Mouse (Mus musculus) stomach, embryonic 14.5 days (tissue): Measurements from ENCODE around the gene Nr6a1. TPM values are rescaled to one million over a fixed set of nuclear protein-coding genes. Genes with fewer than 3 reads are reported as not detected.

ENCODE experiments used
- ATAC-seq: fragments of 200-750 bp; cut with Nextera tagmentation; 2 replicates; pipeline ENCODE4 v1.8.0; 2017; ENCODE audit warnings: low read depth, moderate TSS enrichment; ENCODE audit not compliant: insufficient number of reproducible peaks, insufficient read depth, low FRiP score
- H3K27ac ChIP-seq: fragments of 300-500 bp; sonication (generic); 2 replicates; pipeline ENCODE4 v1.5.1; 2014; ENCODE audit warnings: mild to moderate bottlenecking, low read length, moderate library complexity, mixed read lengths
- H3K27me3 ChIP-seq: fragments of 300-500 bp; sonication (generic); 2 replicates; pipeline ENCODE4 v1.6.1; 2014; ENCODE audit warnings: low read length, control low read depth, mixed read lengths; ENCODE audit not compliant: control insufficient read depth, insufficient read depth
- H3K36me3 ChIP-seq: fragments of 300-500 bp; sonication (generic); 2 replicates; pipeline ENCODE4 v1.6.1; 2014; ENCODE audit warnings: mild to moderate bottlenecking, control low read depth, low read length, moderate library complexity, mixed read lengths; ENCODE audit not compliant: control insufficient read depth, insufficient read depth
- H3K4me1 ChIP-seq: fragments of 300-500 bp; sonication (generic); 2 replicates; pipeline ENCODE4 v1.6.1; 2014; ENCODE audit warnings: low read length, control low read depth, mixed read lengths; ENCODE audit not compliant: control insufficient read depth, insufficient read depth
- H3K4me2 ChIP-seq: fragments of 300-500 bp; sonication (generic); replicated peaks from 2 replicates; pipeline ENCODE4 v1.6.1; 2014; ENCODE audit warnings: low read depth, low read length, control low read depth
- H3K4me3 ChIP-seq: fragments of 300-500 bp; sonication (generic); 2 replicates; pipeline ENCODE4 v1.5.1; 2014; ENCODE audit warnings: low read depth, low read length, control low read depth
- H3K9ac ChIP-seq: fragments of 300-500 bp; sonication (generic); replicated peaks from 2 replicates; pipeline ENCODE4 v1.6.1; 2014; ENCODE audit warnings: low read depth, mild to moderate bottlenecking, control low read depth, low read length, moderate library complexity, mixed read lengths
- H3K9me3 ChIP-seq: fragments of 300-500 bp; sonication (generic); 2 replicates; pipeline ENCODE4 v1.6.1; 2016; ENCODE audit warnings: low read depth, low read length, control low read depth; ENCODE audit not compliant: control insufficient read depth
- WGBS: fragments of 180-500 bp; shearing (Covaris S2); extraction: QIAGEN DNeasy Blood & Tissue Kit; methylation state at CpG from one replicate; pipeline ENCODE4 v1.1.7; 2014; 5-methylcytosine and 5-hydroxymethylcytosine counted together
- polyA plus RNA-seq: library from polyadenylated mRNA; unstranded; fragments of >200 nt; fragmentation: Nextera tagmentation; extraction: Ambion mirVana; gene quantifications from 2 replicates; pipeline ENCODE4 v1.2.1, GENCODE M21; 2014

Gene Nr6a1
- polyA plus RNA-seq, 1 experiment from 2014 or later, result 2.6 TPM

DNA sequence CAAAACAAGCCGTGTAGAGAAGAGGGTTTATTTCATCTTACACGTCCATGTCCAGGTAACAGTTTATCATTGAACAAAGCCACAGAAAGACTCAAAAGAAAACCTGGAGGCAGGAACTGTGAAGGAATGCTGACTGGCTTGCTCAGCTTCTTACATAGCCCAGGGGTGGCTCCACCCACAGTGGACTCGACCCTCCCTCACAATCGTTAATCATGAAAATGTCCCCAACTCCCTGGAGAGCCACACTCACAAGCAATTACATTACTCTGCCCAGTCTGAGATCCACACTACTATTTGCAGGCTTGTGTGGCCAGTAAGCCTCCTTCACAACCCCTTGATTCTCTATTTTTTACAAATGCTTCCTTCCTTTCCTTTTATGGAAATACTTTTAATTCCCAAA, 36.7 kb upstream of the Nr6a1 start:
- no peak overlapping the region for H3K27ac ChIP-seq
- no peak overlapping the region for H3K9ac ChIP-seq
- no peak for ATAC-seq
- H3K27me3 ChIP-seq, result no peaks in the 10 kb centered on the region
- H3K36me3 ChIP-seq, result no peaks in the 10 kb centered on the region
- H3K9me3 ChIP-seq, result no peaks in the 10 kb centered on the region
- no peak overlapping the region for H3K4me3 ChIP-seq
- WGBS, result 6% methylated on average over 4 of the region's 4 CpGs
- 0 out of 2 replicates have a peak, but pooled peaks cover 4% of the 10 kb centered on the region for H3K4me1 ChIP-seq
- H3K4me2 ChIP-seq, result no peak overlapping the region

DNA sequence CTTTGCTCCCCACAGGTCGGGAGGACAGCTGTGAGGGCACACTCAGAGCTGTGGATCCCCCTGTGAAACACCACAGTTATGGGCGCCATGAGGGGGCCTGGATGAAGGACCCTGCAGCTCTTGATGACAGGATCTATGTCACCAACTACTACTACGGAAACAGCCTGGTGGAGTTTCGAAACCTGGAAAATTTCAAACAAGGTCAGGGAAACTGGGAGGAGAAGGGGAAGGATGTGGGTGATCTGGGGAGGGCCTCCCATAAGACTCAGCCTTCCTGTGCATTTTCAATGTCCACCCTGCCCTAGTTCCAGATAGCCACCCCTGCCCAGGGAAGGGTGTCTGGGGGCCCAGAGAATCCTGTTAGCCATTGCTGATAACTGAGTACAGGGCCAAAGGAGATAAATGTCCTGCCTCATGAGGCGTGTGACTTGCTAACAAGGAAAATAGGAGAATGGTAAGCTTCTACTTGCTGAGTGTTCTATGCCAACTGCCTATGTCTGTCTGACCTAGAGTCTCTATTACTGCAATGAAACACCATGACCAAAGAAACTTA, 30.3 kb upstream of the Nr6a1 start:
- 78% methylated on average over 5 of the region's 5 CpGs for WGBS
- Histone ChIP-seq H3K4me2 (no peak overlapping the region), H3K36me3 (no peaks in the 10 kb centered on the region), H3K27ac (no peak overlapping the region), H3K9me3 (no peaks in the 10 kb centered on the region), H3K27me3 (no peaks in the 10 kb centered on the region), H3K9ac (no peak overlapping the region), H3K4me1 (no peaks in the 10 kb centered on the region), H3K4me3 (no peak overlapping the region)
- ATAC-seq, result no peak

DNA sequence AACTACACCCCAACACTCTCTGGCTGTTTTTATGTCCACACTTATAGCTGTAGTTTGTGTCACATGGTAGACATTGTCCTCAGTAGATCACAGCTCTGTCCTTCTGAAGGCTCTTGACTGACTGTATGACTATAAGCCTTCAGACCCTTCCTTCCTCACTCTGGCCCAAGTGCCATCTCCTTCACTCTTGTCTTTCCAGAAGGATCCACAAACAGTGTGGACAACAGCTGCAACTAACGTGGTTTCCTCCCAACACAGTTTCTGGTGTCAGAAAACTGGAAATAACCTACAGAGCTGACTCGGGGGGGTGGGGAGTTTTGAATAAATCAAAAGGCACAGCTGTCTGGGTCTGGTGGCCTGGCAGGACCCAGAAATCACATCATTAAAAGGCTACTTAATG, 28.6 kb upstream of the Nr6a1 start:
- 66% methylated on average over 2 of the region's 2 CpGs for WGBS
- Histone ChIP-seq H3K4me2 (no peak overlapping the region), H3K9ac (no peak overlapping the region), H3K27ac (no peak overlapping the region), H3K4me3 (no peak overlapping the region), H3K36me3 (no peaks in the 10 kb centered on the region), H3K4me1 (no peaks in the 10 kb centered on the region), H3K27me3 (no peaks in the 10 kb centered on the region), H3K9me3 (no peaks in the 10 kb centered on the region)
- no peak for ATAC-seq

DNA sequence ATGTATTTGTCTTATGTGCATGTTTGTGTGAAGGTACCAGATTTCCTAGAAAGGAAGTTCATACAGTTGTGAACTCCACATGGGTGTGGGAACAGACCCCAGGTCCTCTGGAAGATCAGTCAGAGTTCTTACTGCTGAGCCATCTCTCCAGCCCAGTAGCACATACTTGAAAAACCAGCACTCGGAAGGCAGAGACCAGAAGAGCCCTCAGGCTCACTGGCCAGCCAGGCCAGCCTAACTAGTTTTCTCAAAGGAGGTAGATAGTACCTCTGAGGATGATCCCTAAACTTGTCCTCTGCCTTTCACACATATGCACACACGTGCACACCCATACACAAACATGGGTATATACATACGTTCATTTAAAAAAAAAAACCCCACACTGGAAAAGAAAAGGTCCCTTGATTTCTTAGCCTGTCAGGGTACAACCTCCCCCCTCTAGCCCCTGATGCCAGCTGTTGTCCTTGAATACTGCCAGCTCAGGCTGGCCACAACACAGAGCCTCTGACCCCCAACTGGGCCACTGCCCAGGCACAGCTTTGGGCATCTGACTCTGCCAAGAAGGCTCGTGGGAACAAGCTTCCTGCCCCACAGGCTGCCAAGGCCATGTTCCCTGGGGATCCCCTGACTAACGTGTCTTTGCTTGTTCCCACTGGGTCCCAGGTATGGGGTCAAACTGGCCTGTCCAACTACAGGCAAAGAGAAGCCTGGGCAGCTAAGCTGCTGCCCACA, 25.8 kb upstream of the Nr6a1 start:
- Histone ChIP-seq H3K27me3 (no peaks in the 10 kb centered on the region), H3K4me3 (no peak overlapping the region), H3K9ac (no peak overlapping the region), H3K4me1 (no peaks in the 10 kb centered on the region), H3K4me2 (no peak overlapping the region), H3K36me3 (no peaks in the 10 kb centered on the region), H3K9me3 (no peaks in the 10 kb centered on the region), H3K27ac (no peak overlapping the region)
- no peak for ATAC-seq
- WGBS, result 79% methylated on average over 5 of the region's 5 CpGs

DNA sequence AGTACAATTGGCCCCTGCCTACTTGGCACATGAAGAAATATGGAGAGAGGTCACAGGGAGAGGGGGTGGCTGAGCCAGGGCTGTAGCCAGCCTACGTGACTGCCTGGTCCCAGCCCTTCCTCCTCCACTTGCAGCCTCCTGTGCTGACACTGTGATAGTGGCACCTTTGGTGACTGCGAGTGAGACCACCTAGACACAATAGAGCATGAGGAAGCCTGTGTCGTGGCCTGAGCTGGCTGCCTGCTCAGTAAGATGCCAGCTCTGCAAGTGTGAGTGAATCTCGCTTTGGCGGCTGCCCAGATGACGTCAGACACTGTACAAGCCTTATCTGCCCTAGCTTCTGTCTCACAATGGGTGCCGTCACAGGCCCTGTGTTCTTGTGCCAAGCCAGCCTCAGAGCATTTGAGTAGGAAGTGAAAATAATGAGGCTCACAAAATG, 22.8 kb upstream of the Nr6a1 start:
- H3K27me3 ChIP-seq, result no peaks in the 10 kb centered on the region
- H3K4me3 ChIP-seq, result no peak overlapping the region
- H3K9me3 ChIP-seq, result no peaks in the 10 kb centered on the region
- 75% methylated on average over 7 of the region's 7 CpGs for whole genome bisulfite sequencing
- peak; percentile 64 for ATAC-seq
- H3K4me2 ChIP-seq, result no peak overlapping the region
- H3K9ac ChIP-seq, result no peak overlapping the region
- H3K36me3 ChIP-seq, result no peaks in the 10 kb centered on the region
- no peak overlapping the region for H3K27ac ChIP-seq
- no peaks in the 10 kb centered on the region for H3K4me1 ChIP-seq

DNA sequence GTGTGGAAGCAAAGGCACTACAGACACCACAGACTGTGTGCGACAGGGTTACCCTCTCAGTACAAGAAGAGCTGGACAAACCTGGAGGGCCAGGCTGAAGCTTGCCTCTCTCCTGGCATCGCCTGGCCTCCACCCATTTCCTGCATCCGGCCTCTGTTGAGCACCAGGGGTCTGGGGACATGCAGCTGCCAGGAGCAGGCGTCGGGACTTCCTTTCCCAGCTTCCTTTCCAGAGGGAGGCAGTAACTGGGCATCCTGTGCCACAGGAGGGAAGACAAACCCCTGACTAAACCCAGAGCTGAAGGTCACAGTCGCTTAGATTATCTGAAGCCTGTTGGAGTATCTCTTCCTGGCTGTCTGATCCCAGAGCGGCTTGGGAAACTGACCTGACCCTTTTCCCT, 20.1 kb upstream of the Nr6a1 start:
- Histone ChIP-seq H3K4me2 (no peak overlapping the region), H3K9ac (no peak overlapping the region), H3K9me3 (no peaks in the 10 kb centered on the region), H3K4me3 (no peak overlapping the region), H3K4me1 (no peaks in the 10 kb centered on the region), H3K27me3 (no peaks in the 10 kb centered on the region), H3K36me3 (no peaks in the 10 kb centered on the region), H3K27ac (no peak overlapping the region)
- WGBS, result 66% methylated on average over 7 of the region's 7 CpGs
- no peak for ATAC-seq

DNA sequence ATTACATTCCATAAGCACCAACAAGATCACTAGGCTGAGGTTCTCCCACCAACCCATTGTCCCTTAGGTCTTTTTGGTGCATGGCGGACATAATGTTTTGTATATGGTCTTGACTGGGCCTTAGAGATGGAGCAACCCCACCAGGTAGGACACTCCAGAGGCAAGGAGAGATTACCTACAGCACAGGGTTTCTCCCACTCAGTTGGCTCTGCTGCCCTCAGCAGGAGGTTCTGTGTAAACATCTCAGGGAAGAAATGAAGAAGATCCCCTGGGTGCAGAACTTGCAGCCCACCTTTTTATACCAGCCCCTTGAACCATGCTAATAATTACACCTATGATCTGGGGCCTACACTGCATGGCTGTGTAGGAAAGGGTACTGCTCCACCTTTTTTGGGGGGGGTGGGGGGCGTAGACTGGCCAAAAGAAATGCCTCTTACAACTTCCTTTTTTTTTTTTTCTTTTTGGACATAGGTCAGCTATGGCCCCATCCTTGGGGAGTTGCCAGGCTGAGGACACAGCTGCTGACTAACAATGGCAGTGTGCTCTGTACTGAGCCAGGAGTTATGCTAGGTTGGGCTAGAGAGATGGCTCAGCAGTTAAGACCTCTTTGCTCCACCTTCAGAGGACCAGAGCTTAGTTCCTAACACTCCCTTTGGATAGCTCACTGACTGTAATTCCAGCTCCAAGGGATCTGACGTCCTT, 17.1 kb upstream of the Nr6a1 start:
- H3K9ac ChIP-seq, result no peak overlapping the region
- no peaks in the 10 kb centered on the region for H3K27me3 ChIP-seq
- 70% methylated on average over 3 of the region's 3 CpGs for WGBS
- H3K9me3 ChIP-seq, result no peaks in the 10 kb centered on the region
- no peak overlapping the region for H3K4me3 ChIP-seq
- no peak overlapping the region for H3K4me2 ChIP-seq
- no peaks in the 10 kb centered on the region for H3K36me3 ChIP-seq
- no peak for ATAC-seq
- H3K27ac ChIP-seq, result no peak overlapping the region
- no peaks in the 10 kb centered on the region for H3K4me1 ChIP-seq

DNA sequence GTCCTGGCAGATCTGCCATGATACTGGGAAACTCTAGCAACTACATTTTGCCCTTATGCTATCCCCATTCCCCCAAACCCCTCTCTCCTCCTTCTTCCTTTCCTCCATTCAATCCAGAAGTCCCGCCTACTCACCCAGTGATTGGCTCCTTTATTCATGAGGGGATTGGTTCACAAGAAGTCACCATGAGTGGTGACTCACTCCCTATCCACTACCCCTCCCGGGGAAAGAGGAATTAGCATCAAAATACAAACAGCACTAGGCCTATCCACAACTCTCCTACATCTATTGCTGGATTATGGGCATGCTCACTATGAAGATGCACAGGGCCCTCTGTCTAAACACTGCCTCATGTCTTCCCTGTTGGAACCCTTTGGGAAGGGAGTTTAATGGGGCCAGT, 16.5 kb upstream of the Nr6a1 start:
- H3K9me3 ChIP-seq, result no peaks in the 10 kb centered on the region
- H3K9ac ChIP-seq, result no peak overlapping the region
- no peak for ATAC-seq
- no peak overlapping the region for H3K4me3 ChIP-seq
- WGBS, result 56% methylated on average over 2 of the region's 2 CpGs
- H3K4me1 ChIP-seq, result no peaks in the 10 kb centered on the region
- H3K36me3 ChIP-seq, result no peaks in the 10 kb centered on the region
- no peaks in the 10 kb centered on the region for H3K27me3 ChIP-seq
- H3K27ac ChIP-seq, result no peak overlapping the region
- H3K4me2 ChIP-seq, result no peak overlapping the region
